Mouse (Mus musculus) brain, embryonic 14.5 days (tissue): ENCODE measurements around the gene Fmnl2. TPM values are rescaled to one million over a fixed set of nuclear protein-coding genes. Genes with fewer than 3 reads are reported as not detected.

Experiments
- DNase-seq: peaks from one replicate; pipeline ENCODE4 v3.0.0-alpha.2; 2011; ENCODE audit warnings: low read depth
- CTCF ChIP-seq: fragments of 200-500 bp; IDR thresholded peaks from 2 replicates; pipeline ENCODE4 v1.5.1; 2012; ENCODE audit warnings: inconsistent platforms, mild to moderate bottlenecking, moderate library complexity, borderline replicate concordance; ENCODE audit not compliant: insufficient read depth, insufficient read length; ENCODE audit errors: extremely low read depth
- POLR2A ChIP-seq: fragments of 200-500 bp; IDR thresholded peaks from 2 replicates; pipeline ENCODE4 v1.6.1; 2012; ENCODE audit warnings: mild to moderate bottlenecking, inconsistent platforms, borderline replicate concordance; ENCODE audit not compliant: poor library complexity, insufficient read depth, insufficient read length, severe bottlenecking; ENCODE audit errors: extremely low read depth
- polyA plus RNA-seq: library from polyadenylated mRNA; depleted of rRNA; stranded (reverse); fragments of >200 nt; gene quantifications from 2 replicates; pipeline ENCODE4 v1.2.3, GENCODE M21; 2012

Gene Fmnl2
- polyA plus RNA-seq, 1 experiment: 45.8 TPM

- TF ChIP-seq POLR2A: no peak
- no peak for TF ChIP-seq CTCF
- no peak for DNase-seq
Measured at GRCm38 (mm10) chr2:52843861-52844260, 13.8 kb upstream of the Fmnl2 start.

GRCm38 (mm10) chr2:52844936-52845752, 12.5 kb upstream of the Fmnl2 start:
- no peak for DNase-seq
- TF ChIP-seq POLR2A: no peak
- TF ChIP-seq CTCF: no peak

GRCm38 (mm10) chr2:52846506-52846905, 11.2 kb upstream of the Fmnl2 start:
- no peak for DNase-seq
- TF ChIP-seq POLR2A (no peak), CTCF (no peak)

DNA sequence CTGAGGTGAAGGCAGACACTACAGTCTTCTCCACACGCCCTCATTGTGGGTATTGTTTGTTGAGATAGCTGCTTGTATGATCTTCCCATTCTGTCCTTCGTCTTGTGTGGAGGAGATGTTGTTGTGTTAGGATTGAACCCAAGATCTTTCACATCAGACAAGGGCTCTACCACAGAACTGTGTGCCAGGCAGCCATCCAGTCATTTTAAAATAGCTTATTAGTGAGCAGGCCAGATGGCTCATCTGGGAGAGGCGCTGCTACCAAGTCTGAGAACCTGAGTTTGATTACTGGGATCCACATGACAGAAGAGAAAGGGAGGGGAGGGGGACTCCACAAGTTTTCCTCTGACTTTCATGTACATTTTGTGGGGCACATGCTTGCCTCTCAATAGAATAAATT, 8.6 kb upstream of the Fmnl2 start:
- peak; percentile 69 for DNase-seq
- TF ChIP-seq POLR2A: no peak
- TF ChIP-seq CTCF: no peak

DNA sequence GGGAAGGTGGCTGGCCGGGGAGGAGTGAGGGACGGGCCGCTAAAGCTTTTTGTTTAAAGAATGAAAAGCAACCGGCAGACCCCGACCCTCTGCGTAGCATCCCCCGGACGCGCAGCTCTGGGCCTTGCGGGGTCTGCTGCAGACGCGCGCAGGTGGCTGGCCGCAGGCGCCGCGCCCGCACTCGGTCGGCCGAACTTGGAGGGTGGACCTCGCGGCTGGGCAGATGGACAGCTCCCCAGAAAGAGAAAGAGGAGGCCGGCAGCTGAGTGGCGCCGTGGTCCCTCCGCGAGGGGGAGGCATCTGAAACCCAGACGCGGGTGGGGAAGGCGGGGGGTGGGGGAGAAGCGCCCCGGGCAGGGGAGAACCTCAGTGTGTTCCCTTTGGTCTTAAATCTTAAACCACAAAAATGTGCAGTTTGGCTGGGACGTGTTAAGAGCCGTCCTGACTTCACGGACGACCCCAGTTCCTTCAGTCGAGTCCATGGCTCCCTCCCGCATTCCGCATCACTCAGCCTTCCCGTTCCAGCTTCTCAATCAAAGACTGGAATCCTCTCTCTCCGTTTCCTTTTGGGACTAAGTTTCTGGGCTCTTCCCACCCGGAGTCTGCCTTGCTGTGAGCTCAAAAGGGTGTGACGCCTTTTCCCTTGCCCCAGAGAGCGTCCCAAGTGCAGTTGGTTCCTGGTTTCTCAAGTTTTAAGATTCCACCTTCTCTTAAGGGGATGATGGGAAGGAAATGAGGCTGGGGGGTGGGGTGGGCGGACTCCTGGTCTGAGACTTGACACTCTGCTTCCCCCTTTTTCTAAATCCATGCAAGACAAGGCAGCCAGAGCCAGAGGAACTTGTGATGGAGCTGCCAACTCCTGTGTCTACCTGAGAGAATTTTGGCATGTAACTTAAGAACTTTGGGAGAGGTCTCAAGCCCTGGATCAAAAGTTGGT, 1.1 kb downstream of the Fmnl2 start:
- peak; percentile 66 for DNase-seq
- TF ChIP-seq CTCF (no peak), POLR2A (0 out of 2 replicates have a peak, but pooled peaks have one; percentile 21)

GRCm38 (mm10) chr2:52859466-52859840, 1.8 kb downstream of the Fmnl2 start:
- TF ChIP-seq CTCF (no peak), POLR2A (no peak)
- peak; percentile 63 for DNase-seq

DNA sequence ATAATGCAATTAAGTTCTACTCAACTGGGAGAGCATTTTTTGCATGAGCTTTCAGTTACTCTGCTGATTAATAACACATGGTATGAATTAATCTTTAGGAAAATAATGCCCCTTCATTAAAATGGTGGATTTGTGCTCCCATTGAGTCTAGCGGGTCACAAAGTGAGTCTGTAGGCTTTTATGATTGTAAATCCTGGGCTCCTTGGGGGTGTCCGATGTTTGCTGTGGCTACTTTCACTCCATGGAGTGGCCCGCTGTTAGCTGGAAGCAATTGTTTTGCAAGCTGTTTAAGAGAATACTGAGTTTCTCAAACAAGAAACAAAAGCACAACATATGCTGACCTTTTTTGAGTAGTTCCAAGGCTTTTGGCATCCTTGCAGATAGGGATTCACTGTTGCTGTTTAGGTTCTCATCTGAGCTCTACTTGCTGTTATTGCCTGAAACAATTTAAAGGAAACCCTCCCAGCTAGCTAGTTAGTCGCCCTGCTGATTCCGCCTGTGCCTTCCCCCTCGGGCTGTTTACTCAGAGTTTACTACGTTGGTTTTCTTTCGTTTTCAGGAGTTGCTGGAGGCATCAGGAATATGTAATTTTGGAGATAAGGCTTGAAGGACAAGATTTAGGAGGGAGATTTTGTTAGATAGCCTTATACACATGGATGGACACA, 2.6 kb downstream of the Fmnl2 start:
- DNase-seq: peak; percentile 51
- TF ChIP-seq CTCF: no peak
- no peak for TF ChIP-seq POLR2A

DNA sequence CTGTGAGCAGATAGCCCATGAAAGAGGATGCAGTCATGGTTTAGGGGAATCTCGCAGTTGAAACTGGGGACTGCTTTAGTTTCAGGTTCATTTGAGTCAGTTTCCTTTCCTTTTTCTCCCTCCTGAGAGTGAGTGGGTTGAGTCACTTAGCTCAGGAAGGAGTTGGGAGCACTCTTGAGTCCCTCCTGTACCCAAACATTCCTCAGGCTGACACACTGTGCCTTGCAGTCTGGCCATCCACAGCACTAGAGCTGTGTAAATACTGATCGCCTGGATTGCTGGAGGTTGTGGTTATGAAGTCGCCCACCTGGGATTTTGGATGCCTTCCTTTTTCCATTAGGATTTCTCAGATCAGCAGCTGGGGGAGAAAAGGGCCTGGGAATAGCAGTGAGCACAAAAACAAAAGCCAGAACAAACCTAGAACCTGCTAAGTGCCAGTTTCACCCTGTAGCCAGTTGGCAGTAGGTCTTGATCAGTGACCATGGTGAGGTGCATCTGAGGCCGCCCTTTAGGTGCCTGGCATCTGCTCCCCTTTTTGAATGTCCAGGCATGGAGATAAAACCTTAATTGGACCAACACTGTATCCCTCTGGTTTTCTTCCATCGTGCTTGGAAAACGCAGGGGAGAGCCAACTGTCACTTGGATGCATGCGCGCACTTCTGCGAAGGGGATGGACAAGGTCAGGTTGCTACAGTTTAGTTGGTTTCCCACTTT, 4.5 kb downstream of the Fmnl2 start:
- no peak for DNase-seq
- no peak for TF ChIP-seq POLR2A
- no peak for TF ChIP-seq CTCF

GRCm38 (mm10) chr2:52862760-52863124, 5.1 kb downstream of the Fmnl2 start:
- TF ChIP-seq POLR2A (no peak), CTCF (no peak)
- DNase-seq: no peak

DNA sequence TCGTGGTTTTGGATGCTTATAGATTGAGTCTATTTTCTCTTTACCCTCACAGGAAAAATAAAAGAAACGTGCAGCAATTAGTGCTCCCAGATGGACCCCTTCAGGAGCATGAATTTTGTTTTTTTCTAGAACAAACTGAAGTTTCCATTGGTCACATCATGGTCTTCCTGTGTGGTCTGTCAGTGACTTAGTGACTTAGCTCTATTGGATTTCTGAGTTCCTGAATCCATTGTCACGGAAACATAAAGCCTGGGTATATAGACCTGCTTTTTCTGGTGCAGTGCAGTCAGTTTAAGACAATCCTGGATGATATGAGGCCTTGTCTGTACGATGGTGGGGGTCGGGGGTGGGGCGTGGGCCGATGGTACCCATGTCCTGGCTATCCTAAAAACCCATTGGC, 7.0 kb downstream of the Fmnl2 start:
- DNase-seq: no peak
- TF ChIP-seq CTCF: no peak
- TF ChIP-seq POLR2A: no peak

DNA sequence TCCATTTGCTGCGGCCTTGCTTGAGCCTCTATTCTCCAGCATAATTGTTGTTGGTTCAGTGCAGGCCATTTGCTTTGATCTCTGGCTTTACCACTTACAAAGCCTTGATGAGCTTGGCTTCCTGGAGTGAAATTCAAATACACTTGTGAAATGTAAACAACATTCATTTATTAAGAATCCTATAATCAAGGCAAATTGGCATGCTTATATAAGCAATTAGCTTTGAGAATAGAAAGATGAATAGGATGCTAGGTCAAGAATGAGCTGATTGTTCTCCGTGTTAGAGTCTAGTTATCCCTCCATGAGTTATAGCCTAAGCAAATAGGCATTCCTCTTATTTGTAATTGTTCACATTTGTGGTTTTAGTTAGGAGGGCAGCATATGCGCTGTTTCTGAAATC, 8.5 kb downstream of the Fmnl2 start:
- TF ChIP-seq POLR2A (no peak), CTCF (no peak)
- DNase-seq: no peak

DNA sequence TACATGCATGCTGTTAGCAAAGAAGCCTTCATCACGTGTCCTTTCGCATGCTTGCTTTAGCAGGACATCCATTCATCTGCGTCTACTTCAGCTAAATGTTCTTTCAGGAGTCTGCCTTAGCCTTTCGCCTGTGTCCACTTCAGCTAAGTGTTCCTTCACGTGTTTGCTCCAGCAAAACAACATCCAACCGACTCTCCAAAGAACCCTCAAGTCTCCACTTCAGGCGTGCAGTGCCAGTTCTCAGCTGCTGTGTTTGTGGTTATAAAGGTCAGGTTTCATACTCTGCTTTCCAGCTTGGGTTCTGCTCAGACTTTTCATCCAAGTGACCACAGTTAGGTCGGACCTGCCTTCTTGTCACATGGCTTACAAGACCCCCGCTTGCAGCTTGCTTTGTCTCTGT, 10.1 kb downstream of the Fmnl2 start:
- TF ChIP-seq CTCF (no peak), POLR2A (no peak)
- DNase-seq: no peak
